Mouse (Mus musculus): Measurements from ENCODE around the gene Plekha7.

- no peak for TF ChIP-seq POLR2A (IDR thresholded peaks at IDR 0.05; ENCODE audit: extremely low read depth, insufficient read depth, low read length)
- no peak for TF ChIP-seq CTCF (IDR thresholded peaks at IDR 0.05; ENCODE audit: low read depth, low read length)
Observed at GRCm38 (mm10) chr7:116120737-116121136, 187.4 kb downstream of the Plekha7 start.
